Mouse (Mus musculus): ENCODE results near the gene Oxtr.

Oxtr gene

GRCm38 (mm10) chr6:112489910-112490559, at the start of gene Oxtr:
Oxtr (minus strand) TSS chr6:112489943.
- no peak for DNase-seq (ENCODE audit: low read depth, low spot score)

GRCm38 (mm10) chr6:112525434-112525833, 35.7 kb upstream of the Oxtr start:
- DNase-seq (ENCODE audit: low read depth, low spot score), result no peak

- no peak for DNase-seq (ENCODE audit: low read depth, low spot score)
These were observed 34.7 kb upstream of the Oxtr start for GRCm38 (mm10) chr6:112524459-112524858.

- no peak for DNase-seq (ENCODE audit: low read depth, low spot score)
These were observed 28.2 kb upstream of the Oxtr start for GRCm38 (mm10) chr6:112517991-112518390.

GRCm38 (mm10) chr6:112517572-112517971, 27.8 kb upstream of the Oxtr start:
- no peak for DNase-seq (ENCODE audit: low read depth, low spot score)

GRCm38 (mm10) chr6:112516496-112516895, 26.8 kb upstream of the Oxtr start:
- no peak for DNase-seq (ENCODE audit: low read depth, low spot score)

- DNase-seq (ENCODE audit: low read depth, low spot score), result no peak
These were observed 24.8 kb upstream of the Oxtr start for GRCm38 (mm10) chr6:112514591-112514990.

GRCm38 (mm10) chr6:112510346-112510745, 20.6 kb upstream of the Oxtr start:
- no peak for DNase-seq (ENCODE audit: low read depth, low spot score)

- no peak for DNase-seq (ENCODE audit: low read depth, low spot score)
These were observed 19.9 kb upstream of the Oxtr start for GRCm38 (mm10) chr6:112509590-112510131.

GRCm38 (mm10) chr6:112507617-112508016, 17.9 kb upstream of the Oxtr start:
- no peak for DNase-seq (ENCODE audit: low read depth, low spot score)

GRCm38 (mm10) chr6:112501156-112501555, 11.4 kb upstream of the Oxtr start:
- no peak for DNase-seq (ENCODE audit: low read depth, low spot score)

GRCm38 (mm10) chr6:112499456-112499855, 9.7 kb upstream of the Oxtr start:
- DNase-seq (ENCODE audit: low read depth, low spot score), result no peak

- no peak for DNase-seq (ENCODE audit: low read depth, low spot score)
These were observed 9.0 kb upstream of the Oxtr start for GRCm38 (mm10) chr6:112498716-112499115.

- no peak for DNase-seq (ENCODE audit: low read depth, low spot score)
These were observed 7.7 kb upstream of the Oxtr start for GRCm38 (mm10) chr6:112497456-112497855.

GRCm38 (mm10) chr6:112496291-112497060, 6.7 kb upstream of the Oxtr start:
- no peak for DNase-seq (ENCODE audit: low read depth, low spot score)

- no peak for DNase-seq (ENCODE audit: low read depth, low spot score)
These were observed 5.5 kb upstream of the Oxtr start for GRCm38 (mm10) chr6:112495219-112495618.

- DNase-seq (ENCODE audit: low read depth, low spot score), result no peak
These were observed 4.9 kb upstream of the Oxtr start for GRCm38 (mm10) chr6:112494620-112495081.

- DNase-seq (ENCODE audit: low read depth, low spot score), result no peak
These were observed 3.6 kb upstream of the Oxtr start for GRCm38 (mm10) chr6:112493371-112493770.

- DNase-seq (ENCODE audit: low read depth, low spot score), result no peak
These were observed 2.9 kb upstream of the Oxtr start for GRCm38 (mm10) chr6:112492656-112493055.

GRCm38 (mm10) chr6:112491521-112491920, 1.8 kb upstream of the Oxtr start:
- DNase-seq (ENCODE audit: low read depth, low spot score), result no peak

GRCm38 (mm10) chr6:112490625-112491242, 991 bp upstream of the Oxtr start:
- DNase-seq (ENCODE audit: low read depth, low spot score), result peak; percentile 81

GRCm38 (mm10) chr6:112489181-112489909, 398 bp downstream of the Oxtr start:
- DNase-seq (ENCODE audit: low read depth, low spot score), result no peak
